Mouse (Mus musculus) lung, postnatal 0 days (tissue): Measurements from ENCODE around the gene Tfip11. TPM values are rescaled to one million over a fixed set of nuclear protein-coding genes. Genes with fewer than 3 reads are reported as not detected.
"Not testable (repeated sequence)": the region's sequence is repeated elsewhere in the genome, so short reads cannot be mapped to it uniquely, and the experiment has no call there.

Experiments used
- ATAC-seq: fragments of 200-750 bp; cut with Nextera tagmentation; 2 replicates; pipeline ENCODE4 v1.8.0; 2017; ENCODE audit warnings: moderate library complexity
- DNase-seq: peaks from one replicate; pipeline ENCODE4 v3.0.0-alpha.2; 2016; ENCODE audit warnings: low spot score
- H3K27ac ChIP-seq: fragments of 300-500 bp; sonication (generic); 2 replicates; pipeline ENCODE4 v1.5.1; 2014; ENCODE audit warnings: antibody characterized with exemption, mild to moderate bottlenecking, low read length, mixed read lengths
- H3K27me3 ChIP-seq: fragments of 300-500 bp; sonication (generic); replicated peaks from 2 replicates; pipeline ENCODE4 v1.6.1; 2014; ENCODE audit warnings: low read length, mixed read lengths; ENCODE audit not compliant: insufficient read depth
- H3K36me3 ChIP-seq: fragments of 300-500 bp; sonication (generic); 2 replicates; pipeline ENCODE4 v1.6.1; 2014; ENCODE audit warnings: low read length, mixed read lengths; ENCODE audit not compliant: insufficient read depth
- H3K4me1 ChIP-seq: fragments of 300-500 bp; sonication (generic); 2 replicates; pipeline ENCODE4 v1.6.1; 2014; ENCODE audit warnings: antibody characterized with exemption, low read depth, low read length, mixed read lengths; ENCODE audit not compliant: insufficient read depth
- H3K4me2 ChIP-seq: fragments of 300-500 bp; sonication (generic); replicated peaks from 2 replicates; pipeline ENCODE4 v1.6.1; 2014; ENCODE audit warnings: low read depth, mild to moderate bottlenecking, low read length, moderate library complexity, mixed read lengths
- H3K4me3 ChIP-seq: fragments of 300-500 bp; sonication (generic); 2 replicates; pipeline ENCODE4 v1.5.1; 2014; ENCODE audit warnings: low read depth, low read length
- H3K9ac ChIP-seq: fragments of 300-500 bp; sonication (generic); replicated peaks from 2 replicates; pipeline ENCODE4 v1.6.1; 2014; ENCODE audit warnings: low read depth, mild to moderate bottlenecking
- H3K9me3 ChIP-seq: fragments of 300-500 bp; sonication (generic); 2 replicates; pipeline ENCODE4 v1.6.1; 2016; ENCODE audit warnings: low read length, mixed read lengths
- CTCF ChIP-seq: IDR thresholded peaks from 2 replicates; pipeline ENCODE4 v1.5.1; 2016; ENCODE audit warnings: antibody characterized with exemption, mild to moderate bottlenecking
- EP300 ChIP-seq: IDR thresholded peaks from 2 replicates; pipeline ENCODE4 v1.6.1; 2016; ENCODE audit warnings: antibody characterized with exemption, mild to moderate bottlenecking, control low read depth
- WGBS: fragments of 180-500 bp; shearing (Covaris S2); extraction: QIAGEN DNeasy Blood & Tissue Kit; methylation state at CpG from one replicate; pipeline ENCODE4 v1.1.7; 2014; 5-methylcytosine and 5-hydroxymethylcytosine counted together
- polyA plus RNA-seq: library from polyadenylated mRNA; unstranded; fragments of >200 nt; fragmentation: Nextera tagmentation; extraction: Ambion mirVana; gene quantifications from 2 replicates; pipeline ENCODE4 v1.2.1, GENCODE M21; 2015

Gene Tfip11
- polyA plus RNA-seq, 1 experiment from 2014 or later, result 16.0 TPM

DNA sequence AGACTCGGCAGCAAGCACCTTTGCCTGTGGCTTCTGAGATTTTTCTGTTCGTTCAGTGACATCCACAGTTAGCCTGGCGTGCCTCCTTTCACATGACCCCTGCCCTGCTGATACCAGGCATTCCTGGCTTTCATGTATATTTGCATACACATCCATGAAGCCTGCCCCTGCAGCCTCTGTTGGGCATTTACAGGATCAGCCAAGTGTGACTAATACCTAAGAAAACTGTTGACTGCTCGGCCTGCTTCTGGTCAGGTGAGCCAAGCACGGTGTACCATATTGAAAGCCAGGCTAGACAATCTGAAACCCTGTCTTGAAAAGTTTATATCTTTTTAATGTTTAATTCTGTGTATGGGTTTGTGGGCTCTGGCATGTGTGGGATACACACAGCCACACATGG lies 9.7 kb upstream of the Tfip11 start:
- H3K4me2 ChIP-seq, result no peak overlapping the region
- no peaks in the 10 kb centered on the region for H3K9me3 ChIP-seq
- WGBS, result 80% methylated on average over 5 of the region's 5 CpGs
- TF ChIP-seq CTCF, result no peak
- no peak for TF ChIP-seq EP300
- 0 out of 2 replicates have a peak overlapping the region, but pooled peaks have one; percentile 32 for H3K27ac ChIP-seq
- no peaks in the 10 kb centered on the region for H3K4me1 ChIP-seq
- ATAC-seq (no peak), DNase-seq (no peak)
- no peak overlapping the region for H3K9ac ChIP-seq
- 0 out of 2 replicates have a peak, but pooled peaks cover 18% of the 10 kb centered on the region for H3K36me3 ChIP-seq
- H3K27me3 ChIP-seq, result no peaks in the 10 kb centered on the region
- no peak overlapping the region for H3K4me3 ChIP-seq

DNA sequence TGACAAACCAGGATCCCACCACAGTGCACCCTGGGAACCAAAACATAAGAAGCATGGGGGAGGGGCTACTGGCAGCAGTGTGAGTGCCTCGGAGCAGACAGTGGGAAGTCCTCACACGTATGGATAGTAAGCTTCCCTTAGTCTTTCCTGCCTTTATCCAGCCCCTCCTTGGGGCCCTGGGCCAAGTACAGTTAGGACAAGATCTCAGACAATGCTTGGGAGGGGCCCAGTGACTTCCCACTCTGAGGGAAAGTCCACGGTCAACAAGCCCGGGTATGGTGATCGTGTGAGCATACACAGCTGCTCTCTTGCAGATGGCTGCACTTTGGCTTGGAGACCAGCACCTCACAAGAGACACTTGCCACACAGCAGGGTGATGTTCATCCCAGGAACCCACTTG lies 8.8 kb upstream of the Tfip11 start:
- Histone ChIP-seq H3K4me1 (no peaks in the 10 kb centered on the region), H3K36me3 (0 out of 2 replicates have a peak, but pooled peaks cover 18% of the 10 kb centered on the region), H3K9ac (no peak overlapping the region), H3K4me2 (no peak overlapping the region), H3K27ac (0 out of 2 replicates have a peak overlapping the region, but pooled peaks have one; percentile 7), H3K27me3 (no peaks in the 10 kb centered on the region), H3K4me3 (no peak overlapping the region), H3K9me3 (no peaks in the 10 kb centered on the region)
- WGBS, result 32% methylated on average over 5 of the region's 5 CpGs
- DNase-seq (peak; percentile 78), ATAC-seq (peak; percentile 94)
- TF ChIP-seq EP300 (peak; percentile 33; the same call in 1 of the 2 replicates), CTCF (no peak)

DNA sequence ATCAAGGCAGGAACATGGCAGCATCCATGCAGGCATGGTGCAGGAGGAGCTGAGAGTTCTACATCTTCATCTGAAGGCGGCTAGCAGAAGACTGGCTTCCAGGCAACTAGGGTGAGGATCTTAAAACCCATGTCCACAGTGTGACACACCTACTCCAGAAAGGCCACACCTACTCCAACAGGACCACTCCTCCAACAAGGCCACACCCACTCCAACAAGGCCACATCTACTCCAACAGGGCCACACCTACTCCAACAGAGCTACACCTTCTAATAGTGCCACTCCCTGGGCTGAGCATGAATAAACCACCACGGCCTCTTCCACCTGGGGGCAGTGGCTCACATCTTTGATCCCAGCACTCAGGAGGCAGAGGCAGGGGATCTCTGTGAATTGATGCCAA lies 6.8 kb upstream of the Tfip11 start:
- H3K4me3 ChIP-seq, DNase-seq, H3K9ac ChIP-seq, ATAC-seq, H3K36me3 ChIP-seq, H3K4me2 ChIP-seq, H3K4me1 ChIP-seq, H3K27me3 ChIP-seq, H3K9me3 ChIP-seq, H3K27ac ChIP-seq: not testable (repeated sequence)
- WGBS, result 54% methylated on average over 2 of the region's 2 CpGs

DNA sequence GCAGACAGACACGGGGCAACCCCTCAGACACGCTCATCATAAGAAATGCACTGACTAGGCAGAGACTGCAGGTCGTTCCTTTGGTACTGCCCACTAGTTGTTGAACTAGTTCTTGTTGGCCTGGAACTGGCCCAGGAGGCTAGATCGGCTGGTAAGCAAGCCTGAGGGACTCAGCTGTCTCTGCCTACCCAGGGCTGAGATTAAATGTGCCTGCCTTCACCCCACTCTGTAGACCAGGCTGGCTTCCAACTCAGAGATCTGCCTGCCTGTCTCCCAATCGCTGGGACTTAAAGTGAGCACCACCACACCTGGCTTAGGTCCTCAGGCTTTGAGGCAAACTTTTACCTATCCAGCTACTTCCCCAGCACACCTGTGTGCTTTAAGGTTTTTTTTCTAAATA lies 5.8 kb upstream of the Tfip11 start:
- TF ChIP-seq CTCF (no peak), EP300 (no peak)
- no peaks in the 10 kb centered on the region; the same call in none of the 2 replicates for H3K4me1 ChIP-seq
- no peak overlapping the region for H3K9ac ChIP-seq
- H3K9me3 ChIP-seq, result no peaks in the 10 kb centered on the region
- H3K27me3 ChIP-seq, result no peaks in the 10 kb centered on the region
- no peak overlapping the region for H3K27ac ChIP-seq
- 68% methylated on average over 5 of the region's 5 CpGs for WGBS
- no peak overlapping the region for H3K4me2 ChIP-seq
- no peak for ATAC-seq
- no peak for DNase-seq
- H3K36me3 ChIP-seq, result 0 out of 2 replicates have a peak, but pooled peaks cover 7% of the 10 kb centered on the region
- no peak overlapping the region for H3K4me3 ChIP-seq

DNA sequence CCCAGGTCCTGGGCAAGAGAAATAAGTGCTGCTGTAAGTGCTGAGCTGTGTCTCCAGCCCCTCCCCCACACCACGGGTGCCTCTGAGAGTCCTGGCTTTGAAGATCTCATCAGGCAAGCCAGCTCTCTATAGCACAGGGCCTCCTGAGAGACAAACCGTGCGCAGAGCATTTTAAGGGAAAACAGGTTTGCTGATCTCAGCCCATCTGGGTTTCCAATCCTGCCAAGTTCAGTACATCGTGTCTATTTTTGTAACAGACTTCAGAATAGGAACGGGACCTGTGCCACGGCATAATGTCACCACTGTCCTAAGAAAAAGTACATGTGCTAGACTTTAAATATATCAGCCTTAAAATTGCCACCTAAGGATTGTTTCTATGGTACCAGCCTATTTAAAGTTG lies 5.2 kb upstream of the Tfip11 start:
- no peak for TF ChIP-seq EP300
- TF ChIP-seq CTCF, result no peak
- peaks cover 4% of the 10 kb centered on the region for H3K4me1 ChIP-seq
- H3K4me2 ChIP-seq, result no peak overlapping the region
- no peak overlapping the region for H3K27ac ChIP-seq
- H3K36me3 ChIP-seq, result 0 out of 2 replicates have a peak, but pooled peaks cover 7% of the 10 kb centered on the region
- ATAC-seq (no peak), DNase-seq (no peak)
- no peaks in the 10 kb centered on the region for H3K27me3 ChIP-seq
- H3K4me3 ChIP-seq, result no peak overlapping the region
- H3K9ac ChIP-seq, result no peak overlapping the region
- 69% methylated on average over 6 of the region's 6 CpGs for WGBS
- H3K9me3 ChIP-seq, result no peaks in the 10 kb centered on the region

DNA sequence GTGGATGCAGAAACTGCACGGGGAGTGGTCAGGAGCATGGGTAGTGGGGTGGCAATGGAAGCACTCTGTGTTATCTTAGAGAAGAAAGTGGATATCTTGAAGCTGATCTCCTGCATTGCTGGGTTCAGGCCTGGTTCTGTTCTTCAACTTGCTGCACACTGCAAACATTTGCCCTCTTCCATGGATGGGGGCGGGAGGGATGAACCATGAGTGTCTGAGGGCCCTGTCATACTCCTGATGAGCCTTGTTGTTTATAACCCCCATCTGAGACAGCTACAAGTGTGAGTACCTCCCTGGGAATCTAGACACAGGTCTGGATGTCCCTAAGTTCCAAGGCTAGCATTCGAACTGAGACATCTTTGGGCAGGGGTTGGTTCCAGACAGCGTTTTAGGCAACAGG lies 4.8 kb upstream of the Tfip11 start:
- TF ChIP-seq EP300 (no peak), CTCF (no peak)
- Histone ChIP-seq H3K36me3 (0 out of 2 replicates have a peak, but pooled peaks cover 3% of the 10 kb centered on the region), H3K9ac (no peak overlapping the region), H3K4me2 (no peak overlapping the region), H3K4me3 (no peak overlapping the region), H3K27me3 (no peaks in the 10 kb centered on the region), H3K9me3 (no peaks in the 10 kb centered on the region), H3K4me1 (peaks cover 4% of the 10 kb centered on the region), H3K27ac (no peak overlapping the region)
- 80% methylated on average over 4 of the region's 4 CpGs for WGBS
- ATAC-seq (no peak), DNase-seq (no peak)

DNA sequence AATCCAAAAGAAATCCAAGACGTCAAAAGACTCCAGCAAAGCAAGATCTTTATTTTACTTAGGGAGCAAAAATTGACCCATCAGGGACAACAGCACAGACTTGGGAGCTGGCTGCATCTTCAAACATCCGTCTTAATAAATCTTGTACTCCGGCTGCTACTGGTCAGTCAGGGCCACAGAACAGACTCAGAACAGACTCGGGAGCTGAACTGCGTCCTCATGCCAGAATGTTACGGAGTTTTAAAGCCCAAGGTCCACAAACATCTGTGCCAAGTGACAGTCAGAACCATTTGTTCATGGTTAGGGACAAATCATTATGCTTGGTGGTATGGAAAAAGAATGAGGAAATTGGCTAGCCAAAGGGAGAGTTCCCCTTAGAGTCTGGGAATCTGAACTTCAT lies 2.9 kb upstream of the Tfip11 start:
- TF ChIP-seq CTCF (no peak), EP300 (no peak)
- no peak overlapping the region for H3K9ac ChIP-seq
- H3K27me3 ChIP-seq, result no peaks in the 10 kb centered on the region
- no peak overlapping the region for H3K4me3 ChIP-seq
- no peaks in the 10 kb centered on the region for H3K36me3 ChIP-seq
- H3K4me1 ChIP-seq, result peaks cover 9% of the 10 kb centered on the region
- 81% methylated on average over 6 of the region's 6 CpGs for WGBS
- ATAC-seq (no peak), DNase-seq (no peak)
- no peaks in the 10 kb centered on the region for H3K9me3 ChIP-seq
- no peak overlapping the region for H3K4me2 ChIP-seq
- H3K27ac ChIP-seq, result no peak overlapping the region
